Mouse (Mus musculus): ENCODE data around the gene Gm7982. TPM values are rescaled to one million over a fixed set of nuclear protein-coding genes. Genes with fewer than 3 reads are reported as not detected.
"Not testable (repeated sequence)": the region's sequence is repeated elsewhere in the genome, so short reads cannot be mapped to it uniquely, and the experiment has no call there.

The Gm7982 gene
- not detected for total RNA-seq (2021)

DNA sequence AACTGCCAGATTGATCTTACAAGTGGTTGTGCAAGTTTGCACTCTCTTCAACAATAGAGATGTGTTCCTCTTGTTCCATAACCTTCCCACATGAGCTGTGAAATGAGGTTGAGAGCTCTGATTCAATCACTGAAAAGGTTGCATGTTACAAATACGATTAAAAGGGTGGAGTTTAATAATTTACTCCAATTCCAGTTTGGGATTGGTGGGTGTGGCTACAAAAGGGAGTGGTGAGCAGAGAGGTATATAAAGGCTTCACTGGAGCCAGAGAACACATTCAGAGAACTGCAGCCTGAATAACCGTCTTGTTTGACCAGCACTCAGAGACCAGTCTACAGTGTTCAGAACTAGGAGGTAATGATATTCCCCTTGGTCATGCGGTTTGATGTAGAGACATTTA is at the start of gene Gm7982:
Gm7982 (plus strand) TSS at position 301 of the 400 bp plus-strand sequence.
- intact Hi-C loops (cut with DNase I); DNase-seq (ENCODE audit: extremely low spot score in 1 of 2, low spot score in 2 of 2): not testable (repeated sequence)

GRCm38 (mm10) chr5:95736073-95736472 is 5.7 kb upstream of the Gm7982 start, which contains the start of gene Gm7978:
TSS of gene Gm7978 (minus strand) at chr5:95736173.
- DNase-seq (ENCODE audit: extremely low spot score in 1 of 2, low spot score in 2 of 2); intact Hi-C loops (cut with DNase I): not testable (repeated sequence)

- DNase-seq (ENCODE audit: extremely low spot score in 1 of 2, low spot score in 2 of 2); intact Hi-C loops (cut with DNase I): not testable (repeated sequence)
These were observed 33.9 kb downstream of the Gm7982 start, which contains the start of gene E330014E10Rik for GRCm38 (mm10) chr5:95775690-95776089. TSS of gene E330014E10Rik (plus strand) at chr5:95775990.

Other genes with a start within 250 kb of the Gm7982 start
- not detected for gene Gm3286, start 231.3 kb upstream of the Gm7982 start, total RNA-seq (2021)
- gene Gm7971, start 147.1 kb upstream of the Gm7982 start, total RNA-seq (2021), result not detected
- not detected for gene Gm7978, start 5.8 kb upstream of the Gm7982 start, total RNA-seq (2021)
- gene E330014E10Rik, start 34.0 kb downstream of the Gm7982 start, total RNA-seq (2021), result not detected
- gene Cxcl13, start 214.9 kb downstream of the Gm7982 start, total RNA-seq (2021), result not detected

Data from left cerebral cortex, postnatal 10 days (tissue).